Mouse (Mus musculus) CH12.LX (cell line): ENCODE results near the gene Necap1.

Source experiments
- CTCF ChIP-seq, 2 experiments: IDR thresholded peaks in 1 of 2; conservative IDR thresholded peaks in 1 of 2; 2 replicates each; pipeline ENCODE4 v1.5.1; 2011 to 2012; ENCODE audit warnings: low read depth in 2 of 2, low read length in 2 of 2, improper control_type of control experiment in 1 of 2, inconsistent platforms in 1 of 2, mild to moderate bottlenecking in 1 of 2, moderate library complexity in 1 of 2
- ETS1 ChIP-seq: conservative IDR thresholded peaks from 2 replicates; pipeline ENCODE4 v1.6.1; 2012; ENCODE audit warnings: low read depth, mild to moderate bottlenecking, inconsistent platforms, low read length, improper control_type of control experiment, moderate library complexity
- GABPA ChIP-seq: IDR thresholded peaks from 2 replicates; pipeline ENCODE4 v1.6.1; 2012; ENCODE audit warnings: low read depth, low read length, improper control_type of control experiment, inconsistent platforms; ENCODE audit not compliant: insufficient replicate concordance
- MEF2A ChIP-seq: IDR thresholded peaks from 2 replicates; pipeline ENCODE4 v1.6.1; 2014; ENCODE audit warnings: low read depth, mild to moderate bottlenecking, inconsistent platforms, low read length, improper control_type of control experiment, borderline replicate concordance
- POLR2A ChIP-seq: IDR thresholded peaks from 2 replicates; pipeline ENCODE4 v1.6.1; 2011; ENCODE audit warnings: low read depth, mild to moderate bottlenecking, improper control_type of control experiment, low read length
- UBTF ChIP-seq: IDR thresholded peaks from 2 replicates; pipeline ENCODE4 v1.6.1; 2012; ENCODE audit warnings: low read depth, mild to moderate bottlenecking, inconsistent platforms, low read length, improper control_type of control experiment, moderate library complexity
- USF1 ChIP-seq: IDR thresholded peaks from 2 replicates; pipeline ENCODE4 v1.6.1; 2014; ENCODE audit warnings: low read depth, mild to moderate bottlenecking, inconsistent platforms, low read length, improper control_type of control experiment

GRCm38 (mm10) chr6:122854552-122854951 is 19.7 kb upstream of the Necap1 start:
- peak; percentile 51; the same call in 1 of the 2 replicates for TF ChIP-seq MEF2A
- TF ChIP-seq CTCF (conservative IDR thresholded peaks at IDR 0.05 in 1 of 2, IDR thresholded peaks at IDR 0.05 in 1 of 2; ENCODE audit: low read depth in 2 of 2, low read length in 2 of 2): no peak
- peak; percentile 88 for TF ChIP-seq USF1
- TF ChIP-seq ETS1: peak; percentile 78
- TF ChIP-seq GABPA: no peak
- TF ChIP-seq POLR2A: peak; percentile 45; the same call in 1 of the 2 replicates
- TF ChIP-seq UBTF: no peak
